Mouse (Mus musculus) embryonic facial prominence, embryonic 11.5 days (tissue): ENCODE data around the gene Olfr284. TPM values are rescaled to one million over a fixed set of nuclear protein-coding genes. Genes with fewer than 3 reads are reported as not detected.

ENCODE experiments used
- ATAC-seq: fragments of 200-750 bp; cut with Nextera tagmentation; replicated peaks from 2 replicates; pipeline ENCODE4 v1.8.0; 2017; ENCODE audit warnings: low read depth; ENCODE audit not compliant: insufficient number of reproducible peaks, low FRiP score, low TSS enrichment
- DNase-seq: peaks from one replicate; pipeline ENCODE4 v3.0.0-alpha.2; 2015; ENCODE audit warnings: low spot score
- H3K27ac ChIP-seq: fragments of 300-500 bp; sonication (generic); replicated peaks from 2 replicates; pipeline ENCODE4 v1.5.1; 2014; ENCODE audit warnings: mild to moderate bottlenecking, low read depth, low read length, control low read depth
- H3K27me3 ChIP-seq: fragments of 300-500 bp; sonication (generic); 2 replicates; pipeline ENCODE4 v1.6.1; 2014; ENCODE audit warnings: mild to moderate bottlenecking, low read length, moderate library complexity, mixed read lengths; ENCODE audit not compliant: control insufficient read depth, insufficient read depth
- H3K36me3 ChIP-seq: fragments of 300-500 bp; sonication (generic); replicated peaks from 2 replicates; pipeline ENCODE4 v1.6.1; 2014; ENCODE audit warnings: low read depth, mild to moderate bottlenecking, low read length, moderate library complexity, mixed read lengths; ENCODE audit not compliant: control insufficient read depth, insufficient read depth
- H3K4me1 ChIP-seq: fragments of 300-500 bp; sonication (generic); 2 replicates; pipeline ENCODE4 v1.6.1; 2014; ENCODE audit warnings: low read length, mixed read lengths; ENCODE audit not compliant: control insufficient read depth, insufficient read depth
- H3K4me2 ChIP-seq: fragments of 300-500 bp; sonication (generic); 2 replicates; pipeline ENCODE4 v1.6.1; 2014; ENCODE audit warnings: low read depth, mild to moderate bottlenecking, control low read depth, low read length, moderate library complexity
- H3K4me3 ChIP-seq: fragments of 300-500 bp; sonication (generic); 2 replicates; pipeline ENCODE4 v1.5.1; 2014; ENCODE audit warnings: low read depth, low read length, control low read depth
- H3K9ac ChIP-seq: fragments of 300-500 bp; sonication (generic); replicated peaks from 2 replicates; pipeline ENCODE4 v1.6.1; 2014; ENCODE audit warnings: mild to moderate bottlenecking, control low read depth, low read length
- H3K9me3 ChIP-seq: fragments of 300-500 bp; sonication (generic); replicated peaks from 2 replicates; pipeline ENCODE4 v1.6.1; 2016; ENCODE audit warnings: mild to moderate bottlenecking, low read length, inconsistent platforms, mixed read lengths; ENCODE audit not compliant: control insufficient read depth
- WGBS: fragments of 180-500 bp; shearing (Covaris S2); extraction: QIAGEN DNeasy Blood & Tissue Kit; methylation state at CpG from one replicate; pipeline ENCODE4 v1.1.7; 2014; 5-methylcytosine and 5-hydroxymethylcytosine counted together
- polyA plus RNA-seq: library from polyadenylated mRNA; unstranded; fragments of >200 nt; fragmentation: Nextera tagmentation; extraction: Ambion mirVana; gene quantifications from 2 replicates; pipeline ENCODE4 v1.2.1, GENCODE M21; 2014

The Olfr284 gene
- polyA plus RNA-seq, 1 experiment from 2014 or later: not detected

DNA sequence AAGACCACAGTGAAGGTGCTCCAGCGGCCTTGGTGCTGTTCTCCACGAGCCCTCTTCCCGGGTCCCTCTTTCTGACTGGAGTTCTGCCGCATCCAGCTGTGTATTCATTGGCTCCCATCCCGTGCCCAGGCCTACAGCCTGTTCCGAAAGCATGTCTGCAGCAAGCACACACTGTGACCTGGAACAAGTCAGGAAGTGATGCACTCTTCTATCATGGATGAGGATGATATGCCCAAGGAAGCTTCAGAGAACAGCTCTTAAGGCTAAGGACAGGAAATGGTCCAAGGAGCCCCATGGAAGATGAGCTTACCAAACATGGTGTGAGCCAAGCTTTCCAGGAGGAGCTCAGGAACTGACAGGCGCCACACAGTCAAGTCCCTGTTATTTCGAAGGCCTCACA, 47.1 kb downstream of the Olfr284 start:
- Histone ChIP-seq H3K4me1 (no peaks in the 10 kb centered on the region), H3K27ac (no peak overlapping the region), H3K36me3 (no peaks in the 10 kb centered on the region), H3K4me3 (no peak overlapping the region), H3K4me2 (no peak overlapping the region), H3K9ac (no peak overlapping the region), H3K9me3 (no peaks in the 10 kb centered on the region), H3K27me3 (peaks cover 5% of the 10 kb centered on the region; the same call in 1 of the 2 replicates)
- WGBS: 86% methylated on average over 8 of the region's 8 CpGs
- DNase-seq (no peak), ATAC-seq (no peak)

Other genes with a start within 250 kb of the Olfr284 start
- gene Pfkm, start 248.4 kb downstream of the Olfr284 start, polyA plus RNA-seq: 36.8 and 37.4 TPM in 2 replicates
- 44.2 and 45.7 TPM in 2 replicates for gene Senp1, start 247.2 kb downstream of the Olfr284 start, polyA plus RNA-seq
- gene Asb8, start 175.4 kb downstream of the Olfr284 start, polyA plus RNA-seq: 47.8 and 53.2 TPM in 2 replicates
- gene Ccdc184, start 173.8 kb downstream of the Olfr284 start, polyA plus RNA-seq: 2.5 and 4.2 TPM in 2 replicates
- gene Olfr288, start 145.4 kb downstream of the Olfr284 start, polyA plus RNA-seq: not detected in 2 replicates
- not detected in 2 replicates for gene Gm44579, start 120.0 kb downstream of the Olfr284 start, polyA plus RNA-seq
- not detected in 2 replicates for gene Olfr287, start 119.9 kb downstream of the Olfr284 start, polyA plus RNA-seq
- gene Olfr286, start 106.5 kb downstream of the Olfr284 start, polyA plus RNA-seq: not detected in 2 replicates
- not detected in 2 replicates for gene H1fnt, start 83.7 kb downstream of the Olfr284 start, polyA plus RNA-seq
- gene Zfp641, start 44.8 kb downstream of the Olfr284 start, polyA plus RNA-seq: 0.26 and 0.50 TPM in 2 replicates
- not detected in 2 replicates for gene Olfr285, start 23.6 kb downstream of the Olfr284 start, polyA plus RNA-seq
- gene Olfr283, start 40.0 kb upstream of the Olfr284 start, polyA plus RNA-seq: not detected in 2 replicates
- gene Olfr282, start 90.2 kb upstream of the Olfr284 start, polyA plus RNA-seq: not detected in 2 replicates
- gene Olfr281, start 111.6 kb upstream of the Olfr284 start, polyA plus RNA-seq: not detected in 2 replicates
- not detected in 2 replicates for gene OR5BS1P, start 128.9 kb upstream of the Olfr284 start, polyA plus RNA-seq
- gene Lalba, start 141.7 kb upstream of the Olfr284 start, polyA plus RNA-seq: 0.38 and 0.39 TPM in 2 replicates
- gene Olfr279, start 151.4 kb upstream of the Olfr284 start, polyA plus RNA-seq: not detected in 2 replicates
- 145 and 153 TPM in 2 replicates for gene Kansl2, start 193.3 kb upstream of the Olfr284 start, polyA plus RNA-seq
- gene Ccnt1, start 229.9 kb upstream of the Olfr284 start, polyA plus RNA-seq: 61.4 and 61.8 TPM in 2 replicates
- not detected in 2 replicates for gene 4930415O20Rik, start 230.0 kb upstream of the Olfr284 start, polyA plus RNA-seq